Mouse (Mus musculus): Measurements from ENCODE around the gene Erich2. TPM values are rescaled to one million over a fixed set of nuclear protein-coding genes. Genes with fewer than 3 reads are reported as not detected.

Erich2 gene
- total and polyA plus RNA-seq, 3 experiments = not detected

DNA sequence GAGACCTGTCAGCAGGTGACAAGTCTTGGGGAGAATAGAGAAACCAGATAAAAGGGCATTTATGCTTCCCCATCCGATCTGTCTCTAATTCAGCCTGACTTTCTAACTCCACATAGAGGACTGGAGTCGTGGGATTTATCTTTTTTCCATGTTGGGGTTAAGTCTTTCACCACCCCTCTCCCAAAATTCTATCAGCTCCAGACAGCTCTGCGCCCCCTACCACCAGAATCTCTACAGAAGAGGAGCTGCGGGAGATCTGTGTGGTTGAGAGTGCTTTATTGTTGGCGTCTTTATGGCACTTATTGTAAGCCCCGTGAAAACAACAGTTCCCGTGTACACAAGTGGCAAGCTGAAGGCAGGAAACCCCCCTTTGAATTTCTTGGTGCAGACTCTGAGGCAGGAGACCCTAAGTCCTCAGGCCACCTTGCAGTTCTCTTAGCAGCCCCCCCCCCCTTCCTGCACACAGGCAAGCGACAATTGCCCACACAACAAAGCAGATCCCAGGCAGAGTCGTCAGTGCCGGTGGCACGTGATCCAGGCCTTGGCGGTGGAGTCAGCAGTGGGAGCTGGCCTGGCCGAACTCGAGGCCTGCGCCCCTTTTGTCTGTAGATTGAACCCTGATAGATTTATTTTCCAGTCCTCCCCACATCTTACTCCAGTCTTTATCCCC is 56.2 kb downstream of the Erich2 start:
- ATAC-seq (ENCODE audit: extremely low read depth, insufficient number of reproducible peaks, low FRiP score, poor library complexity, severe bottlenecking) (no peak), DNase-seq (ENCODE audit: low spot score) (no peak)
- no peak for TF ChIP-seq GATA2 (IDR thresholded peaks at IDR 0.05; ENCODE audit: borderline replicate concordance, low read depth, low read length)
- no peak for TF ChIP-seq TAL1 (conservative IDR thresholded peaks at IDR 0.05; ENCODE audit: low read depth, low read length)
- no peak for TF ChIP-seq CTCF (IDR thresholded peaks at IDR 0.05; ENCODE audit: low read depth, low read length)
- no peak for TF ChIP-seq POLR2AphosphoS5 (IDR thresholded peaks at IDR 0.05; ENCODE audit: insufficient replicate concordance, low read depth, low read length)
- TF ChIP-seq GATA1 (IDR thresholded peaks at IDR 0.05; ENCODE audit: borderline replicate concordance, low read length) = no peak
- Histone ChIP-seq H3K4me3 (ENCODE audit: low read depth, low read length) (no peak overlapping the region), H3K36me3 (replicated peaks) (no peaks in the 10 kb centered on the region), H3K27me3 (ENCODE audit: insufficient read depth, low read length) (peaks cover 26% of the 10 kb centered on the region; the same call in 1 of the 2 replicates), H3K4me1 (ENCODE audit: insufficient read depth, low read depth, low read length) (no peaks in the 10 kb centered on the region), H3K9me3 (replicated peaks) (peaks cover 7% of the 10 kb centered on the region)

DNA sequence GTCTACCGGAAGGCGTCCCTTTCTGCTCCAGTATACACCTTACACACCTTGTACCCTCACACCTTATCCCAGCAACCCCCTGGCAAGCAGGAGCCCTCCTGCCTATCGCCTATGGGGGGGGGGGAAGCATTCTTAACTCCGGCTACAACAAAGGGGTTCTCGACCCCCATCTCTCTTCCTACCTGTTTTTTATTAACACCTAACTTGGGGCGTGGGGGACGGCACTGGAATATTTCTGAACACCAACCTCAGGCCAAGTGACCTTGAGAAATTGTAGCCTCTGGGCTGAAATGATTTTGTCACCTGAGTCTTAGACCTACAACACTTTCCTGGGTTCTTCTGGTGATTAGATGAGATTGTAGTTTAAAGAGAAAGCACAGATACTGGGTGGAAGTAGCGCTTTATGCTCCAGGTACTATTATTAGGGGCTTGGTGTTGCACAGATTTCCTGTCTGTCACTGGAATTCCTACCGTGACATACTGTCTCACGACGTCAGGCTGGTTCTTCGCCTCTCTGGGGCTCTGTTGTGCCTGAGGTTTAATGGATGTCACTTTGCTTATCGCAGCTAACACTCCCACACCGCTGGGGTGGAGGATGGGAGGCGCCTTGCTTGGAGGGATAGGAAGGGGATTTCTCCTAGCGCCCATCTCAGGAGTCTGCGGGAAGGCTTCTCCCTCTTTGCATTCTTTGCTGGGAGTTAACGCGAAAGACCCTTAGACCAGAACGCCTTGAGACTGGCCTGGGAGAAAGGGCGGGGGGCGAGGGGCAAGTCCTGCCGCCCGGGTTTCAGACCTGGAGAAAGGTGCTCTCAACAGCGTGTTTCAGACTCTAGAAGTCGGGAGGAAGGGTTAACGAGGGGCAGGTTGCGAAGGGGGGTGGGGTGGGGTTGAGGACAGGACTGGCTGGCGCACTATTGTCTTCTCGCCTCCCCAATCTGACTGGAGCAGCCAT is 57.3 kb downstream of the Erich2 start:
- no peak for TF ChIP-seq POLR2AphosphoS5 (IDR thresholded peaks at IDR 0.05; ENCODE audit: insufficient replicate concordance, low read depth, low read length)
- no peak for TF ChIP-seq GATA2 (IDR thresholded peaks at IDR 0.05; ENCODE audit: borderline replicate concordance, low read depth, low read length)
- TF ChIP-seq GATA1 (IDR thresholded peaks at IDR 0.05; ENCODE audit: borderline replicate concordance, low read length) = no peak
- no peak for TF ChIP-seq TAL1 (conservative IDR thresholded peaks at IDR 0.05; ENCODE audit: low read depth, low read length)
- TF ChIP-seq CTCF (IDR thresholded peaks at IDR 0.05; ENCODE audit: low read depth, low read length) = no peak
- Histone ChIP-seq H3K9me3 (replicated peaks) (peaks cover 7% of the 10 kb centered on the region), H3K36me3 (replicated peaks) (no peaks in the 10 kb centered on the region), H3K27me3 (ENCODE audit: insufficient read depth, low read length) (peaks cover 26% of the 10 kb centered on the region; the same call in 1 of the 2 replicates), H3K4me1 (ENCODE audit: insufficient read depth, low read depth, low read length) (no peaks in the 10 kb centered on the region), H3K4me3 (ENCODE audit: low read depth, low read length) (no peak overlapping the region)
- ATAC-seq (ENCODE audit: extremely low read depth, insufficient number of reproducible peaks, low FRiP score, poor library complexity, severe bottlenecking) (no peak), DNase-seq (ENCODE audit: low spot score) (no peak)

DNA sequence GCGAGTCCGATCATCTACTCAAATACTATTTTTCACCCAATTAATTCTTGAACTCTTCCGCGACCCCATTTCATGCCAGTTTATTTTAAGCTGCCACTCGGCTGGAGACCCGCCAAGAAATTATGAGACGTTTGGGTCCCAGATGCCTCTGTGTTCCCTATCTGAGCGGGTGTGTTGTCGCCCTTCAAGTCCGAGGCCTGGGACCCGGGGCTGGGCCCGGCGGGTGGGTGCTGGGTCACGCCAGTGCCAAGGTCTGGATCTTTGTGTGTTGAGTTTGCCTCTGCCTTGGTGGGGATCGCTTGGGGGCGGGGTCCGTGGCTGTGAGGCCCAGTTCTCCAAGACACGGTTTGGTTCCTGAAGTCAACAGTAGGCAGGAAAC is 58.0 kb downstream of the Erich2 start:
- H3K4me3 ChIP-seq (ENCODE audit: low read depth, low read length) = no peak overlapping the region
- peaks cover 25% of the 10 kb centered on the region; the same call in 1 of the 2 replicates for H3K27me3 ChIP-seq (ENCODE audit: insufficient read depth, low read length)
- no peaks in the 10 kb centered on the region for H3K36me3 ChIP-seq (replicated peaks)
- no peak for DNase-seq (ENCODE audit: low spot score)
- H3K9me3 ChIP-seq (replicated peaks) = peaks cover 7% of the 10 kb centered on the region
- no peak for ATAC-seq (ENCODE audit: extremely low read depth, insufficient number of reproducible peaks, low FRiP score, poor library complexity, severe bottlenecking)
- no peaks in the 10 kb centered on the region for H3K4me1 ChIP-seq (ENCODE audit: insufficient read depth, low read depth, low read length)
- TF ChIP-seq TAL1 (conservative IDR thresholded peaks at IDR 0.05; ENCODE audit: low read depth, low read length) (no peak), GATA1 (IDR thresholded peaks at IDR 0.05; ENCODE audit: borderline replicate concordance, low read length) (no peak)

DNA sequence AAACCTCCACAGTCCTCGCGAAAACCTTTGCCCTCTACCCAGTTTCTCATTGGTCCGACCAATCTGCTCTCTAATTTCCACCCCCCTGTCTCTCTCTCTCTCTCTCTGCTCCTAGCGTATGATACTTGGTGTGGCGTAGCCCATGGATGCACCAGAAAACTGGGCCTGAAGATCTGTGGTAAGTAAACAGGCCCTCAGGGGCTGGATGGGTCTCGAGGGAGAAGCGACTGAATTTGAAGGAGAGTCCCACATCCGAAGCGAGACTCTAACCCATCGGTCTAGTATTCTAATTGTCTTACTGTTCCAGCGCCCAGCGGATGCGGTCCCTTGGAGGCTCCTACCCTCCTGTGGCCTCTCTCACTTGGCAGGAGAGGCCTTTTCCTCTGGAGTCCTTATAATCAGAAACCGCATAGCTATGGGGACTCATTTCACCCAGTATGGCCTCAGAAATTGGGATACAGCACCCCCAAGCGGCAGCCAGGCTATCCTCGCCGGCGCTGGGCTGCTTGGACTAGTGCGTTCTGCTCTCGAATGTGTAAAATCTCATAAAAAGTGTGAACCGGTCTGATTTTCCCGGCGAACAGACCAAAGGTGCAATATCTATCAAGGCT is 58.6 kb downstream of the Erich2 start:
- no peak for ATAC-seq (ENCODE audit: extremely low read depth, insufficient number of reproducible peaks, low FRiP score, poor library complexity, severe bottlenecking)
- peaks cover 22% of the 10 kb centered on the region; the same call in 1 of the 2 replicates for H3K27me3 ChIP-seq (ENCODE audit: insufficient read depth, low read length)
- DNase-seq (ENCODE audit: low spot score) = no peak

DNA sequence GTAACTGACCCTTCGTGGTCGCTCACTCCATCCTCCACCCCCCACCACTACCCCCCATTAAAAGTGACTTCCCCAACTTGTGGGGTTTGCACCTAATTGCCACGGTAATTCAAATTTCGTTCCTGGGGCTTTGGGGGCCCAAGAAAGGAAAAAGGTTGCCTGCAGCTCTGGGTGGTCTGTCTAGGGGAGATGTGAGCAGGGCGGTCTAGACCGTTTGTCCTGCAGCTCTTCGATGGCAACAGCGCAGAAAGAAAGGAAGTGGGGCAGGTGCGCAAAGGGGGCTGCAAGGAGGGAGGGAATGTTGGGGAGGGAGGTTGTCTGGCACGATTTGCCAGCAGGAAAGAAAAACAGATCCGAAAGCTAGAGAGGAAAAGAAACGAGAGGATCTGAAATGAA is 59.1 kb downstream of the Erich2 start:
- Histone ChIP-seq H3K9me3 (replicated peaks) (peaks cover 3% of the 10 kb centered on the region), H3K4me1 (ENCODE audit: insufficient read depth, low read depth, low read length) (no peaks in the 10 kb centered on the region), H3K36me3 (replicated peaks) (no peaks in the 10 kb centered on the region), H3K4me3 (ENCODE audit: low read depth, low read length) (no peak overlapping the region), H3K27me3 (ENCODE audit: insufficient read depth, low read length) (peaks cover 18% of the 10 kb centered on the region; the same call in 1 of the 2 replicates)
- DNase-seq (ENCODE audit: low spot score) (no peak), ATAC-seq (ENCODE audit: extremely low read depth, insufficient number of reproducible peaks, low FRiP score, poor library complexity, severe bottlenecking) (no peak)
- TF ChIP-seq GATA1 (IDR thresholded peaks at IDR 0.05; ENCODE audit: borderline replicate concordance, low read length) = no peak
- TF ChIP-seq TAL1 (conservative IDR thresholded peaks at IDR 0.05; ENCODE audit: low read depth, low read length) = no peak
- TF ChIP-seq POLR2AphosphoS5 (IDR thresholded peaks at IDR 0.05; ENCODE audit: insufficient replicate concordance, low read depth, low read length) = no peak
- no peak for TF ChIP-seq GATA2 (IDR thresholded peaks at IDR 0.05; ENCODE audit: borderline replicate concordance, low read depth, low read length)
- TF ChIP-seq CTCF (IDR thresholded peaks at IDR 0.05; ENCODE audit: low read depth, low read length) = no peak

More for the DNA sequence above, 58.6 kb downstream of the Erich2 start:
- Histone ChIP-seq H3K9me3 (replicated peaks) (peaks cover 7% of the 10 kb centered on the region), H3K4me3 (ENCODE audit: low read depth, low read length) (no peak overlapping the region), H3K4me1 (ENCODE audit: insufficient read depth, low read depth, low read length) (no peaks in the 10 kb centered on the region), H3K36me3 (replicated peaks) (no peaks in the 10 kb centered on the region)
- no peak for TF ChIP-seq TAL1 (conservative IDR thresholded peaks at IDR 0.05; ENCODE audit: low read depth, low read length)
- no peak for TF ChIP-seq GATA2 (IDR thresholded peaks at IDR 0.05; ENCODE audit: borderline replicate concordance, low read depth, low read length)
- TF ChIP-seq GATA1 (IDR thresholded peaks at IDR 0.05; ENCODE audit: borderline replicate concordance, low read length) = no peak
- TF ChIP-seq CTCF (IDR thresholded peaks at IDR 0.05; ENCODE audit: low read depth, low read length) = no peak
- no peak for TF ChIP-seq POLR2AphosphoS5 (IDR thresholded peaks at IDR 0.05; ENCODE audit: insufficient replicate concordance, low read depth, low read length)
